Mouse (Mus musculus): ENCODE measurements around the gene Snorc. TPM values are rescaled to one million over a fixed set of nuclear protein-coding genes. Genes with fewer than 3 reads are reported as not detected.

Snorc gene
- polyA plus RNA-seq, 1 experiment from 2014 or later = 0.59 TPM

DNA sequence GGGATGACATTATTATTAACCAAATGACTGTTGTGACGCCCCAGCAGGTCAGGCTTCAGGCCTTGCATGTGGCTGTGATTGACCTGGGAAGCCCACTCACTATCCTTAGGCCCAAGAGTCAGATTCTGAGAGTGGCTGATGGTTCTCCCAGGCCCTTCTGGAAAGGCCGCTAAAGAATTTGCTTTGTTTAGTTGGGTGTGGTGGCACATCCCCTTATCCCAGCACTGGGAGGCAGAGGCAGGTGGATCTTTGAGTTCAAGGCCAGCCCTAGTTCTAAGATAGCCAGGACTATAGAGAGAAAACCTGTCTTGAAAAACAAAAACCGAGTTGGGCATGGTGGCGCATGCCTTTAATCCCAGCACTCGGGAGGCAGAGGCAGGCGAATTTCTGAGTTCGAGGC, 55.0 kb downstream of the Snorc start:
- ATAC-seq (ENCODE audit: insufficient number of reproducible peaks, insufficient read depth, low FRiP score, low read depth) = no peak
- 88% methylated on average over 7 of the region's 7 CpGs for WGBS
- no peaks in the 10 kb centered on the region for H3K4me1 ChIP-seq (ENCODE audit: control insufficient read depth, insufficient read depth, low read length)

More for the DNA sequence above, 55.0 kb downstream of the Snorc start:
- Histone ChIP-seq H3K9ac (replicated peaks; ENCODE audit: low read depth, low read length) (no peak overlapping the region), H3K27me3 (ENCODE audit: control insufficient read depth, insufficient read depth, low read length) (no peaks in the 10 kb centered on the region), H3K9me3 (ENCODE audit: control insufficient read depth, low read depth, low read length) (no peaks in the 10 kb centered on the region), H3K36me3 (ENCODE audit: control insufficient read depth, insufficient read depth, low read length) (no peaks in the 10 kb centered on the region), H3K4me3 (ENCODE audit: low read depth, low read length) (no peak overlapping the region), H3K27ac (ENCODE audit: low read length) (no peak overlapping the region), H3K4me2 (replicated peaks; ENCODE audit: low read depth, low read length) (no peak overlapping the region)

Other genes starting within 250 kb of the Snorc start
- gene Efhd1, start 205.9 kb upstream of the Snorc start, polyA plus RNA-seq (2014; fragmentation: Nextera tagmentation; extraction: Ambion mirVana) = 0.14 and 0.34 TPM in 2 replicates
- gene Gigyf2, start 143.3 kb upstream of the Snorc start, polyA plus RNA-seq (2014; fragmentation: Nextera tagmentation; extraction: Ambion mirVana) = 55.1 and 61.2 TPM in 2 replicates
- 5.7 and 5.9 TPM in 2 replicates for gene Kcnj13, start 75.5 kb upstream of the Snorc start, polyA plus RNA-seq (2014; fragmentation: Nextera tagmentation; extraction: Ambion mirVana)
- gene Neu2, start 39.6 kb downstream of the Snorc start, polyA plus RNA-seq (2014; fragmentation: Nextera tagmentation; extraction: Ambion mirVana) = 2.3 and 2.8 TPM in 2 replicates
- gene Ngef, start 103.6 kb downstream of the Snorc start, polyA plus RNA-seq (2014; fragmentation: Nextera tagmentation; extraction: Ambion mirVana) = 7.4 and 8.9 TPM in 2 replicates
- 5.3 and 6.2 TPM in 2 replicates for gene Inpp5d, start 150.0 kb downstream of the Snorc start, polyA plus RNA-seq (2014; fragmentation: Nextera tagmentation; extraction: Ambion mirVana)

Measured in stomach, embryonic 14.5 days (tissue).